Mouse (Mus musculus): ENCODE results near the gene Rpp30. TPM values are rescaled to one million over a fixed set of nuclear protein-coding genes. Genes with fewer than 3 reads are reported as not detected.

Rpp30 gene
- polyA plus RNA-seq (2012; rRNA removed) = 4.9 TPM in 2 replicates

- peak; percentile 59 for TF ChIP-seq POLR2A (IDR thresholded peaks at IDR 0.05; ENCODE audit: control insufficient read depth, extremely low read depth, insufficient read depth, low read length, poor library complexity)
- 0 out of 2 replicates have a peak, but pooled peaks have one; percentile 32 for TF ChIP-seq CTCF (IDR thresholded peaks at IDR 0.05; ENCODE audit: borderline replicate concordance, control insufficient read depth, extremely low read depth, insufficient read depth, low read length, poor library complexity)
- peak within 1 kb of the TSS; percentile 86 for H3K4me3 ChIP-seq (ENCODE audit: control insufficient read depth, insufficient read depth, low read length)
- peaks cover 7% of the 10 kb centered on the region; the same call in 1 of the 2 replicates for H3K36me3 ChIP-seq (ENCODE audit: control insufficient read depth, insufficient read depth, low read length)
- peak; percentile 79 for DNase-seq
- 2% methylated on average over 34 of the region's 34 CpGs for WGBS
- peaks cover 7% of the 10 kb centered on the region for H3K4me1 ChIP-seq (replicated peaks; ENCODE audit: control insufficient read depth, insufficient read depth, low read length)
- no peak within 1 kb of the TSS for H3K27ac ChIP-seq (ENCODE audit: control insufficient read depth, insufficient read depth, low read length)
- no peaks in the 10 kb centered on the region for H3K27me3 ChIP-seq (ENCODE audit: control insufficient read depth, insufficient read depth, low read length)
Measured at GRCm38 (mm10) chr19:36083262-36084225, at the start of gene Rpp30. Gene Rpp30 (plus strand): TSS chr19:36083716.

- 80% methylated on average over 7 of the region's 7 CpGs for WGBS
- Histone ChIP-seq H3K27ac (ENCODE audit: control insufficient read depth, insufficient read depth, low read length) (no peak overlapping the region), H3K4me3 (ENCODE audit: control insufficient read depth, insufficient read depth, low read length) (no peak overlapping the region), H3K4me1 (replicated peaks; ENCODE audit: control insufficient read depth, insufficient read depth, low read length) (no peaks in the 10 kb centered on the region), H3K36me3 (ENCODE audit: control insufficient read depth, insufficient read depth, low read length) (no peaks in the 10 kb centered on the region), H3K27me3 (ENCODE audit: control insufficient read depth, insufficient read depth, low read length) (no peaks in the 10 kb centered on the region; the same call in 1 of the 2 replicates)
- TF ChIP-seq CTCF (IDR thresholded peaks at IDR 0.05; ENCODE audit: borderline replicate concordance, control insufficient read depth, extremely low read depth, insufficient read depth, low read length, poor library complexity) (no peak), POLR2A (IDR thresholded peaks at IDR 0.05; ENCODE audit: control insufficient read depth, extremely low read depth, insufficient read depth, low read length, poor library complexity) (no peak)
- DNase-seq = no peak
Measured at GRCm38 (mm10) chr19:36046046-36046445, 37.5 kb upstream of the Rpp30 start.

- peaks cover 5% of the 10 kb centered on the region for H3K4me1 ChIP-seq (replicated peaks; ENCODE audit: control insufficient read depth, insufficient read depth, low read length)
- TF ChIP-seq CTCF (IDR thresholded peaks at IDR 0.05; ENCODE audit: borderline replicate concordance, control insufficient read depth, extremely low read depth, insufficient read depth, low read length, poor library complexity) (no peak), POLR2A (IDR thresholded peaks at IDR 0.05; ENCODE audit: control insufficient read depth, extremely low read depth, insufficient read depth, low read length, poor library complexity) (no peak)
- DNase-seq = no peak
- H3K27me3 ChIP-seq (ENCODE audit: control insufficient read depth, insufficient read depth, low read length) = peaks cover 13% of the 10 kb centered on the region; the same call in 1 of the 2 replicates
- no peak overlapping the region for H3K27ac ChIP-seq (ENCODE audit: control insufficient read depth, insufficient read depth, low read length)
- no peaks in the 10 kb centered on the region for H3K36me3 ChIP-seq (ENCODE audit: control insufficient read depth, insufficient read depth, low read length)
- 13% methylated on average over 49 of the region's 49 CpGs for WGBS
- H3K4me3 ChIP-seq (ENCODE audit: control insufficient read depth, insufficient read depth, low read length) = peak overlapping the region; percentile 21
Measured at GRCm38 (mm10) chr19:36056502-36057221, 26.9 kb upstream of the Rpp30 start.

GRCm38 (mm10) chr19:36057231-36057811 is 26.2 kb upstream of the Rpp30 start, which contains the start of gene Htr7:
Gene Htr7 (minus strand): TSS chr19:36057507.
- TF ChIP-seq CTCF (IDR thresholded peaks at IDR 0.05; ENCODE audit: borderline replicate concordance, control insufficient read depth, extremely low read depth, insufficient read depth, low read length, poor library complexity) = 0 out of 2 replicates have a peak, but pooled peaks have one; percentile 71
- TF ChIP-seq POLR2A (IDR thresholded peaks at IDR 0.05; ENCODE audit: control insufficient read depth, extremely low read depth, insufficient read depth, low read length, poor library complexity) = no peak
- Histone ChIP-seq H3K36me3 (ENCODE audit: control insufficient read depth, insufficient read depth, low read length) (no peaks in the 10 kb centered on the region), H3K27ac (ENCODE audit: control insufficient read depth, insufficient read depth, low read length) (no peak within 1 kb of the TSS), H3K27me3 (ENCODE audit: control insufficient read depth, insufficient read depth, low read length) (peaks cover 13% of the 10 kb centered on the region; the same call in 1 of the 2 replicates), H3K4me3 (ENCODE audit: control insufficient read depth, insufficient read depth, low read length) (peak within 1 kb of the TSS; percentile 21), H3K4me1 (replicated peaks; ENCODE audit: control insufficient read depth, insufficient read depth, low read length) (peaks cover 5% of the 10 kb centered on the region)
- DNase-seq = peak; percentile 16
- 6% methylated on average over 70 of the region's 86 CpGs for WGBS

GRCm38 (mm10) chr19:36062801-36063529 is 20.6 kb upstream of the Rpp30 start:
- no peaks in the 10 kb centered on the region for H3K36me3 ChIP-seq (ENCODE audit: control insufficient read depth, insufficient read depth, low read length)
- 56% methylated on average over 2 of the region's 2 CpGs for WGBS

More at GRCm38 (mm10) chr19:36062801-36063529, 20.6 kb upstream of the Rpp30 start:
- no peaks in the 10 kb centered on the region for H3K4me1 ChIP-seq (replicated peaks; ENCODE audit: control insufficient read depth, insufficient read depth, low read length)
- no peak for DNase-seq
- no peaks in the 10 kb centered on the region; the same call in 1 of the 2 replicates for H3K27me3 ChIP-seq (ENCODE audit: control insufficient read depth, insufficient read depth, low read length)
- TF ChIP-seq CTCF (IDR thresholded peaks at IDR 0.05; ENCODE audit: borderline replicate concordance, control insufficient read depth, extremely low read depth, insufficient read depth, low read length, poor library complexity) (no peak), POLR2A (IDR thresholded peaks at IDR 0.05; ENCODE audit: control insufficient read depth, extremely low read depth, insufficient read depth, low read length, poor library complexity) (no peak)
- no peak overlapping the region for H3K27ac ChIP-seq (ENCODE audit: control insufficient read depth, insufficient read depth, low read length)
- no peak overlapping the region for H3K4me3 ChIP-seq (ENCODE audit: control insufficient read depth, insufficient read depth, low read length)

All from thymus, adult 2 months (tissue).